Mouse (Mus musculus): ENCODE measurements at regions not wholly inside any gene's neighbourhood (a gene's known extent, or its start where the extent isn't known, plus 50 kb on each side); places are given as distances from the start of the nearest gene placed in this dataset.

DNA sequence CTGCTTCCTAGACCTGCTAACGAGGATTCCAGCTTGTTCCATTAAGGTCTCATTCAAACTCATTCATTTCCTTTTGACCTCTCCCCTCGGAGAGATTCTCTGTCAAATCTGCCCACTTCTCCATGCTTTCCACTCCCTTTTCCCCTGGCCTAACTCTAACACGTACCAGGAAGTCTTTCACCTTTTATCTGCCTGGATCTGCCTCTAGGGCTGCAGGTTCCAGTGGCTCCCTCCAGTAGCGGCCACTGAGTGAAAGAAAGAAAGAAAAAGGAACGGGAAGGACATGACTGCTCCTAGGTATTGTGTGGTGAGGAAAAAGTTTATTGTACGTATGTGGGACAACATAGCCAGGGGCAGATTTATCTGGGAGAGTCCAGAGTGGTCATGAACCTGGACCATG lies 64.8 kb upstream of the Tmem45b start:
- TF ChIP-seq GATA2 (IDR thresholded peaks at IDR 0.05; ENCODE audit: borderline replicate concordance, low read depth, low read length) (no peak), CTCF (IDR thresholded peaks at IDR 0.05; ENCODE audit: low read depth, low read length) (no peak), POLR2AphosphoS5 (IDR thresholded peaks at IDR 0.05; ENCODE audit: insufficient replicate concordance, low read depth, low read length) (no peak)

All from G1E (cell line).